Mouse (Mus musculus) heart, embryonic 10.5 days (tissue): ENCODE measurements around the gene Psmc6. TPM values are rescaled to one million over a fixed set of nuclear protein-coding genes. Genes with fewer than 3 reads are reported as not detected.

Experiments
- DNase-seq: peaks from one replicate; pipeline ENCODE4 v3.0.0-alpha.2; 2017; ENCODE audit warnings: low spot score
- H3K27ac ChIP-seq: fragments of 300-500 bp; sonication (generic); 2 replicates; pipeline ENCODE4 v1.5.1; 2016; ENCODE audit warnings: mild to moderate bottlenecking
- H3K27me3 ChIP-seq: fragments of 300-500 bp; sonication (generic); 2 replicates; pipeline ENCODE4 v1.6.1; 2016; ENCODE audit warnings: mild to moderate bottlenecking; ENCODE audit not compliant: poor library complexity, insufficient read depth, severe bottlenecking
- H3K36me3 ChIP-seq: fragments of 300-500 bp; sonication (generic); 2 replicates; pipeline ENCODE4 v1.6.1; 2016; ENCODE audit warnings: mild to moderate bottlenecking, moderate library complexity
- H3K4me1 ChIP-seq: fragments of 300-500 bp; sonication (generic); 2 replicates; pipeline ENCODE4 v1.6.1; 2016; ENCODE audit warnings: mild to moderate bottlenecking
- H3K4me3 ChIP-seq: fragments of 300-500 bp; sonication (generic); 2 replicates; pipeline ENCODE4 v1.5.1; 2016; ENCODE audit warnings: mild to moderate bottlenecking, moderate library complexity
- H3K9me3 ChIP-seq: fragments of 300-500 bp; sonication (generic); 2 replicates; pipeline ENCODE4 v1.6.1; 2016; ENCODE audit warnings: mild to moderate bottlenecking, moderate library complexity
- WGBS: fragments of 180-500 bp; shearing (Covaris S2); methylation state at CpG from one replicate; pipeline ENCODE4 v1.1.7; 2016; 5-methylcytosine and 5-hydroxymethylcytosine counted together
- polyA plus RNA-seq: library from polyadenylated mRNA; unstranded; fragments of >200 nt; fragmentation: Nextera tagmentation; extraction: Ambion mirVana; gene quantifications from 2 replicates; pipeline ENCODE4 v1.2.1, GENCODE M21; 2016

Gene Psmc6
- polyA plus RNA-seq, 1 experiment from 2014 or later = 161 TPM

DNA sequence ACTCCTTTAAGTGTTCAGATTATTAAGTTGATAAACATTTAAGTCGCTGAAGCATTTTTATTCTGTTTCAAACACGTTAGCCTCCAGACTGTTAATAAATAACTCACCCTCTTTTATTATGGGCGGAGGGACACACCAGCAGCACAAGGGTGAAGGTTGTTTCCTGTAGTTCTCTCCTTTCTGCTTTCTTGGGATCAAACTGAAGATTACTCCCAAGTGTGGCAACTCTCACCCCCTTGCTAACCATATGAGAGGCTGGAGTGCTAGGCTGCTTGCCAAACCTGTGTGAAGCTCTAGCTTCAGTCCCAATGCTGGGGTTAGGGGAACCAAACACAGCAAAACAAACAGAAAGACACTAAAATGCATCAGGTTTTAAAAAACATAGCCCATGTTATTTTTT is 49.2 kb downstream of the Psmc6 start:
- DNase-seq = no peak
- Histone ChIP-seq H3K27ac (no peak overlapping the region), H3K4me1 (no peaks in the 10 kb centered on the region), H3K4me3 (no peak overlapping the region), H3K36me3 (peaks cover 44% of the 10 kb centered on the region), H3K27me3 (no peaks in the 10 kb centered on the region), H3K9me3 (no peaks in the 10 kb centered on the region)
- 97% methylated on average over 3 of the region's 3 CpGs for WGBS

DNA sequence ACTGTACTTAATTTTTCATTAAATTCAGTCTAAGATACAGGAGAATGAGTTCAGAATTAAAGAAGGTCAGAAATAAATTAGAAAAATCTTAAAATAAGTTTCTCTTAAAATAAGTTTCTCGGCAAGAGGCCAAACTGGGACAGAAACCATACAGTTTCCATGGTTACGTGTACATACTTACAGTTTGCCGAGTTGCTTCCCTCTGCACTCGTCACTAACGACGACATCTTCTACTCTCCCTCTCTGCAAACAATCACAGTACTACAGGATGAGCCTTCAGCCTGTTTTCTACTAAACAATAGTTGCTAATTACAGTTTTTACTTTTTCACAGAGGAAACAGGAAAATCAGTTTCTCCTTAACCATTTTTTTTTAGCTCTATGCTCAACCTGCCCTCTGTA is 51.2 kb downstream of the Psmc6 start:
- DNase-seq = no peak
- H3K27ac ChIP-seq = no peak overlapping the region
- H3K9me3 ChIP-seq = no peaks in the 10 kb centered on the region
- no peaks in the 10 kb centered on the region for H3K27me3 ChIP-seq
- no peaks in the 10 kb centered on the region for H3K4me1 ChIP-seq
- 88% methylated on average over 6 of the region's 6 CpGs for WGBS
- no peak overlapping the region for H3K4me3 ChIP-seq
- H3K36me3 ChIP-seq = peaks cover 48% of the 10 kb centered on the region

DNA sequence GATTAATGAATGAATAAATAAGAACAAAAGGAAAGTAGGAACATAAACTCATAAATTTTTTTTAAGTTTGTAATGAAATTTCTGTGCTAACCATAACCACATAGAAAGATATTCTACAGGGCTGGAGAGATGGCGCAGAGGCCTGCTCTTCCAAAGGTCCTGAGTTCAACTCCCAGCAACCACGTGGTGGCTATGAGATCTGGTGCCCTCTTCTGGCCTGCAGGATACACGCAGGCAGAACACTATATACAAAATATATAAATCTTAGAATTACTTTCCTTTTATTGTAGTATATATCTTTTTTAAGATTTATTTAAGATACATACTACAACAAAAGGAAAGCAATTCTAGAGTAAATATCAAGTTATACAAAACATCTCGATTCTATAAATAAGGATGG is 53.3 kb downstream of the Psmc6 start:
- Histone ChIP-seq H3K36me3 (peaks cover 48% of the 10 kb centered on the region), H3K9me3 (no peaks in the 10 kb centered on the region), H3K27me3 (no peaks in the 10 kb centered on the region), H3K27ac (no peak overlapping the region), H3K4me3 (no peak overlapping the region), H3K4me1 (peaks cover 10% of the 10 kb centered on the region)
- no peak for DNase-seq
- 82% methylated on average over 4 of the region's 4 CpGs for WGBS

DNA sequence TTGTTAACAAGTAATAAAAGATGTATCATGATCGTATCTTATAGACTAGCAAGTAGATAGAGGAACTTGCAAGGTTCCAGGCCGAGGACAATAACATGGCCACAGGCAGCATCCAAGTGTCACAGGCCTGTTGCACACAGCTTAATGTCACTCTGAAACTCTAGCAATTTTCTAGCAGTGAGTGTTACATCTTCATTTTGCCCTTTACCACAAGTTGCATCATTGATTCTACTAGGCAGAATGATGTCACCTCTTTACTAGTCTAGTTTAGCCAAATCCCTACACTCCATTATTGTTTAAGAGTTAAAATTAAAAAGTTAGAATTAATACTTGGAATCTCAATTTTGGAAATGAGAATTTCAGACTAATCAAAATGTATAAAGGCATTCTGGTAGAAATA is 56.0 kb downstream of the Psmc6 start:
- H3K9me3 ChIP-seq = no peaks in the 10 kb centered on the region
- no peak for DNase-seq
- 91% methylated on average over 2 of the region's 2 CpGs for WGBS

DNA sequence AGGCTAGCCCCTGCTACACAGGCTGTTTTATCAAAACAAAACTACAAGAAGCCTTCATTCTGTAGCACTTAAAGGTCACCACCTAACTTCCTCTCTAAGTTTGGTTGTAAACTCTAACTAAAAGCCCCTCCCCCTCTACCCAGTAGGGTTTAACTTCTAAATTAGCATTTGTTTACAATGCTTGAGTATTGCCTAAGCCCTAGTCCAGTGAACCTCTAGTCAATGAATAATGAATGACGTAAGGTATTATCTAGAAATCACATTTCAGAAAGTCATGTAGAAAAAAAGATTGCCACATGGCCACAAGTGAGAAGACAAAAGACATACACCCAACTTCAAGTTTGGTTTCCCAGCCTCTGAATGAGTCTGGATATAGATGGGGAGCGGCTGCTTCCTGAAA is 57.9 kb downstream of the Psmc6 start:
- H3K9me3 ChIP-seq = no peaks in the 10 kb centered on the region
- peaks cover 14% of the 10 kb centered on the region for H3K4me1 ChIP-seq
- H3K36me3 ChIP-seq = peaks cover 12% of the 10 kb centered on the region
- H3K27ac ChIP-seq = peak overlapping the region; percentile 95
- DNase-seq = no peak
- H3K27me3 ChIP-seq = no peaks in the 10 kb centered on the region
- peak overlapping the region; percentile 81 for H3K4me3 ChIP-seq
- WGBS = 20% methylated on average over 2 of the region's 2 CpGs

More for the DNA sequence above, 56.0 kb downstream of the Psmc6 start:
- H3K27ac ChIP-seq = no peak overlapping the region
- no peaks in the 10 kb centered on the region for H3K27me3 ChIP-seq
- peaks cover 25% of the 10 kb centered on the region for H3K36me3 ChIP-seq
- H3K4me1 ChIP-seq = peaks cover 14% of the 10 kb centered on the region
- no peak overlapping the region for H3K4me3 ChIP-seq

DNA sequence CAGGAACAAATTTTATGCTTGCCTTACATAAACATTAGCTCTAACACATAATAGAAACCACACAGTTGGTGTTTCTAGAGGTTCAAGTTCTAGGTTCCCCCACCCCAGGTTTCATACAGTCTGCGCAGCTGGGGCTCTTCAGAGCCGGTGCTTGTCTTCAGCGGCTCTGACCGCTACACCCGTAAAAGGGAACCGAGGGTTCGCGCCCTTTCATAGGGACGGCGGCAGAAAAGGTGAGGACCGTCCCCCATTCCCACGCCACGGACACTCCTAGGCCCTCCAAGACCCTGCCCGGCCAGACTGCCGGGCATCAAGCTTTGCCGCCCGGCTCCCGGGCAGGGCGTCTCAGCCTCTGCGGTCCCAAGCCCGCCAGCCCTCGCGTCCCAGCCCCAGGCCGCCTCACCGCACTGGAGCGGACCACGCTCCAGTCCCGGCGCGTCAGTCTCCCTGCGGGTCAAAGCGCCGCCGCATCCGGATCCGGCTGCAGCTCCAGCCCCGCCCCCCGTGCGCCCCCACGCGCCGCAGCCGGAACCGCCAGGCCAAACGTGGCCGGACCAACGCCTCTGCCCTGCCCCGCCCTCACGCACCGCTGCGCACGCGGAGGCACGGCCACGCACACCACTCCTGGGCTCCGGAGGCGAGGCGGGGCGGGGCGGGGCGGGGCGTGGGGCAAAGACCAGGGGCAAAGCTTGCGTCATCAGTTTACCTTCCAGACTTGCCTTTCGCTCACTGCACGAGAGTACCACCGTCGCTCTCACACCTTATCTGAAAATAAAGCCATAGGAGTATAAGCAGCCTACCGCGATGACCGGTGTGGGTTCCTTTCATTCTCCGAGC is 59.0 kb downstream of the Psmc6 start:
- Histone ChIP-seq H3K27me3 (no peaks in the 10 kb centered on the region), H3K36me3 (0 out of 2 replicates have a peak, but pooled peaks cover 4% of the 10 kb centered on the region), H3K4me1 (peaks cover 14% of the 10 kb centered on the region), H3K9me3 (no peaks in the 10 kb centered on the region), H3K4me3 (peak overlapping the region; percentile 81), H3K27ac (peak overlapping the region; percentile 95)
- under 1% methylated on average over 64 of the region's 71 CpGs for WGBS
- peak; percentile 96 for DNase-seq

DNA sequence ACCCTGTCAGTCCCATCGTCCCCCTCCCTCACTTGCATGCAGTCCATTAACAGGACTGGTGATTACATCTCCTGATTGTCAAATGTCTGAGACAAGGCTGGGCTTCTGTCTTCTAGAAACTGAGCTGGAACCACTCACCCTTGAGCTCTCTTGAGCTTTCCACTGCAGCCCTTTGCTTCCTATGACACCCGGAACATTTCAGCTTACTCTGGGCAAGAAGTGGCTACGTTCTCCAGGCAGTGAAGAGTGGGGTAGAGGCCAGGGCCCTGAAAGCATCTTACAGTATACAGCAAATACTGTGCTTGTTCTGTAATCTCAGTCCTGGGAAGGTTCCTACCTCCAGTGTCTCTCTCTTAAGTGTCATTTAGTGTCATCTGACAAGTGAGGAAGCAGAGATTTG is 59.6 kb downstream of the Psmc6 start:
- no peaks in the 10 kb centered on the region for H3K9me3 ChIP-seq
- 0 out of 2 replicates have a peak, but pooled peaks cover 4% of the 10 kb centered on the region for H3K36me3 ChIP-seq
- peak overlapping the region; percentile 95 for H3K27ac ChIP-seq
- WGBS = 22% methylated on average over 3 of the region's 3 CpGs
- H3K27me3 ChIP-seq = no peaks in the 10 kb centered on the region
- no peak for DNase-seq
- H3K4me3 ChIP-seq = peak overlapping the region; percentile 81
- H3K4me1 ChIP-seq = peaks cover 14% of the 10 kb centered on the region

Other genes with a start within 250 kb of the Psmc6 start
- 3.2 and 3.3 TPM in 2 replicates for gene Gpr137c, start 110.1 kb upstream of the Psmc6 start, polyA plus RNA-seq
- 9.9 and 10.9 TPM in 2 replicates for gene Txndc16, start 109.5 kb upstream of the Psmc6 start, polyA plus RNA-seq
- 47.3 and 52.8 TPM in 2 replicates for gene Ero1l, start 11.0 kb upstream of the Psmc6 start, polyA plus RNA-seq
- gene Styx, start 21.3 kb downstream of the Psmc6 start, polyA plus RNA-seq = 45.3 and 49.6 TPM in 2 replicates
- gene Gnpnat1, start 75.1 kb downstream of the Psmc6 start, polyA plus RNA-seq = 34.9 and 54.4 TPM in 2 replicates
- 175 and 176 TPM in 2 replicates for gene Fermt2, start 200.3 kb downstream of the Psmc6 start, polyA plus RNA-seq